Mouse (Mus musculus): ENCODE measurements around the gene Adam11.
A peak's percentile ranks its signal among the peaks of the same experiment; 100 is the strongest.
"Not testable (repeated sequence)": the region's sequence is repeated elsewhere in the genome, so short reads cannot be mapped to it uniquely, and the experiment has no call there.

Gene Adam11

DNA sequence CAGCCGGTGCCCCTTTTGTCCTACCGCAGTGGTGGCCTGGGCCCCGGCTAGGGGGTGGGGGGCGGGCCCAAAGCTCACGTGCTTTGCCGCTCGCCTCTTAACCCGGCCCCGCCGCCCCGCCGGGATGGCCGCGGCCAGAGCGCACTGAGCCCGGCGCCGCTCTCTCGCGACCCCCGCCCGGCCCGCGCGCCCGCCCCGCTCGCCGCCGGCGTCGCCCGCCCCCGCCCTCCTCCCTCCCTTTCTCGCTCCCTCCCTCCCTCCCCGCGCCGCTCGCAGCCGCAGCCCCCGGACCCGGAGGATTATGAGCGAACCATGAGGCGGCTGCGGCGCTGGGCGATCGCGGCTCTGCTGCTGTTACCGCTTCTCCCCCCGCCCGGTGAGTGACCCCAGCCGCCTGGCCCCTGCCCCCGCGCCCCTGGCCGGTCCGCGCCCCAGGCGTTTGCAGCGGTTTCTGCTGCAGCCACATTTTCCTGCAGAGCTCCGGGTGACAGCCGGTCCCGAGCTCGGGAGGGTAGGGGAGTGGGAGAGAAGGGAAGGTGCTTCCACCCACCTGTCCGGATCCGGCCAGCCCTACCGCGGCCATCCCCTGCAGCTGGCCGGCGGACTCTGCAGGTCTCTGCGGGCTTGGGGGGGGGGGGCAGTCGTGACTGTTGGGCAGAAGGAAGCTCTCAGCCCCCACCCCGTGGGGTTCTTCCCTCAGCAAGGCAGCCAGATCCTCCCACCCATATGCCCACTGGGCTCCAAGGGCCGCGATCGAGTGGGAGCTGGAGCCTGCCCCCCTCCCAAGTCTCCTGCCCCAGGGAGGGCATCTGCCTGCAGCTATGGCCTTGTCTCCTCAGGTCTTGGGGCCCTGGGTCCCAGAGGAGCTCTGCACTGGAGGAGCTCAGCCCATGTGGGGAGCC lies at the start of gene Adam11:
Gene Adam11, plus strand, starts transcription at position 131 of the 902 bp plus-strand sequence.
- DNase-seq: no peak

DNA sequence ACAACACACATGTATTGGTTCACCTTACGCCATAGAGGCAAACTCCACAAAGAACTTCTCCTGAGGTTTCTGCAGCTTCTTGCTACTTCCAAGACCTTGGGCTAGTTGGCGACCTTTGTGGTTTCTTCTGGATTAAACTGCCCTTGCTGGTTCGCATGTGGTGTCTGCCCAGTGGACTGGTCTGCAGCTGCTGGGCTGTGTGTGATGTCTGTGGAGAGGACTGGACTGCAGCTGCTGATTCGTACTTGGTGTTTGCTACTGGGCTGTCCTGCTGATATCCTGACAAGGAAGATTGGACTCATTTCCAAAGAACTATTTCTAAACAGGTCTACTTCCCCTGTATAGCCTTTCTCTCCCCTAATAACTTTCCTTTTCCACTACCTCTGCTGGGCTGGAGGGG lies 48.8 kb upstream of the Adam11 start:
- no peak for DNase-seq

DNA sequence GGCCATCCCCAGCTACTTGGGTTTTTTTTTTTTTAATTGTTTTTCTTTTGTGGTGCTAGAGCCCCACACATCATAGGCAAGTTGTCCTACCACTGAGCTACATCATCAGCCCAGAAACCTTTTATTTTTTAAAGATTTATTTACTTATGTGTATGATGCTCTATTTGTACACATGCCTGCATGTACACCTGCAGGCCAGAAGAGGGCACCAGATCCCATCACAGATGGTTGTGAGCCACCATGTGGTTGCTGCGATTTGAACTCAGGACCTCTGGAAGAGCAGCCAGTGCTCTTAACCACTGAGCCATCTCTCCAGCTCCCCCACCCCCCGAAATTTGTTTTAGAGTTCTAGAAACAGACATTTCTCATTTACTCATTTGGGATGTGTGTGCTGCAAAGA lies 46.7 kb upstream of the Adam11 start:
- DNase-seq: not testable (repeated sequence)

DNA sequence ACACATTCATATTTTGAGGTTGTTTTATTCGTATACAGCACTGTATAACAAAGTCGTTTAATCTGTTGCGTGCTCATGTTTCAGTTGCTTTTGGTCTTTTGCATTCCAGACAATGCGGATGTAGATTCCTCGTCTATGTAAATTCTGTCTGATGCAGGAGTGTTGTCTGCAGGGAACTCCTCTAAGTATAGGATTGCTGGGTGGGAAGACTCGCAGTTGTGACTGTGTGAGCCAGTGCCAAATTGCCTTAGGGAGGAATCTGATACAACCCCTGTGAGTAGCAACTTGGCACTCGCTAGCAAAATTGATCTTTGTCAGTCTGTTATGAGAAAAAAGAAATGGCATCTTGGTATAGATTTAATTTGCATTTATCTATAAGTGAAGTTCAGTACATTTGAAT lies 45.1 kb upstream of the Adam11 start:
- DNase-seq: no peak

DNA sequence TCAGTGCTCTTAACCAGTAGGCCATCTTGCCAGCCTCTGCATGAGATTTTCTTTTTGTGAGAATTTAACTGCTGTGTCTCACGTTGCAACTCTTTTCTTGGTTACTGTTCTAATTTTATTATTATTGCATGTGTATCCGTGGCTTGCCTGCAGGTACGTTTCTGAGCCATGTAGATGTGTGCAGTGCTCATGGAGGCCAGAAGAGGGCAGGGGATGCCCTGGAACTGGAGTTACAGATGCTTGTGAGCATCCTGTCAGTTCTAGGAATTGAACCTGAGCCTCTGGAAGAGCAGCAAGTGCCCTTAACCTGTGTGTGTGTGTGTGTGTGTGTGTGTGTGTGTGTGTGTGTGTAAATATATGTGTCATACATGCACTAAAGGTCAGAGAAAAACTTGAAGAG lies 35.7 kb upstream of the Adam11 start:
- peak in 1 of 2 experiments; percentile 25 for DNase-seq

DNA sequence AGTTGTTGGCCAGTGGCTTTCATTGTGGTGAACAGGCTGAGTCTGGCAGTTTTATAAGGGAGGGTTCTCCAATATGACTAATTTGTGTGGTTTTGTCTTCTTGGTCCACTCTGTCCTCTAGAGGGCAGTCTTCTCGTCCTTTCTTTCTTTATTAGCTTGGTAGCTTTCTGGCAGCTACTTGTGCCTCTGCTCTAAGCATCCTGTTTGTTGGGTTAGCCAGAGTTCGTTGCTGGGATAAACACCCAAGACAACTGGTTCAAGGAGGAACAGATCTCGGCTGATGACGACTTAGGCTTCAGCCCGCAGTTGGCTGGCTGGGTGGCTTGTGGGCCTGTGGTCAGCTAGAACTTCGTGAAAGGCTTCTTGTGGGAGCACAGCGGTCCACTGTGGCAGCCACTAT lies 32.6 kb upstream of the Adam11 start:
- DNase-seq: peak; percentile 41 to 50

DNA sequence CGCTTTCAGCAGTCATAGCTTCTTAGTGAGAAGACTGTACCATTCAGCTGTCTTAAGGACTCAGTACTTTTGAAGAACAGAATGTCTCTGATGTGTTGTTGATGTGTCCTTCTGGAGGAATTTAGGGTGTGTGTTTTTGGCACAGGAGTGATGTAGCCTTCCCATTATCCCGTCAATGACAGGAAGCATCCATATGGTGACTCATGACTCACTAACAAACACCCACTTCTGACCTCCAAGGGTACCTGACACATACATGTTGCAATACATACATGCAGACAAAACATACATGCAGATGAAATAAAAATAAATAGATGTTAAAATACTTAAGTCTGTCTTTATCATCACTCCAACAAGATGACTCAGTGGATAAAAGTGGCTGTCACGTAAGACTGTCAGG lies 31.4 kb upstream of the Adam11 start:
- DNase-seq: no peak

DNA sequence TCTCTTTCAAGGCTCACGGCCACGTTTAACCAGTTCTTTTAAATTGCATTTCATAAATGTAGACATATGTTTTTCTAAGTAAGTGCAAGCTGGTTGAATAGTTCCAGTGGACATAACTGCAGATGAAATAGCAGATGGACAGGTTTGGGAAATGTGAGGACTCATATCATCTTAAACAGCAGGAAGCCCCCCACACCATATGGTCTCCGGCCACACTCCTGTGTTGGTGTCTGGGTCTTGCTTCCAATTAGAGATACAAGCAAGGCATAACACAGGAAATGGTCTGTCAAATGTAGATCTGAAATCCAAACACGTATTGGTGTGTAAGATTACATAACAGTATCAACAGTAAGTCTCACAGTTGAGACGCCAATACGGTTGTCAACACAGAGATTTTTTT lies 29.9 kb upstream of the Adam11 start:
- no peak for DNase-seq

DNA sequence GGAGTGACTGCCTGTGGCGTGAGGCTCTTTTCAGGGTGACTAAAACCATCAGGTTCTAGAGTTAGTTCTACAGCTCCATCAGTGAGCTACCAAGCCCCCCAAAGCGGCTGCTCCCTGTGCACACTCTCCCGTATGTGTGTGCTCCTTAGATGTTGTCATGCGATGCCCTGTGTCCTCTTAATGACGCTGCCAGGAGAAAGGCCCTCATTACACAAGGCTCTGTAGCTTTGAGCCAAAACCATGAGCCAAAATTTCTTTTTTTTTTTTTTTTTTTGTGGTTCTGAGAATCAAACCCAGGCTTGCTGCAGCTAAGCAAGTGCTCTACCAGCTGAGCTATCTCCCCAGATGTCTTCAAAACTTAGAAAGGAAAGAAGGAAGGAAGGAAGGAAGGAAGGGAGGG lies 28.1 kb upstream of the Adam11 start:
- DNase-seq: no peak

DNA sequence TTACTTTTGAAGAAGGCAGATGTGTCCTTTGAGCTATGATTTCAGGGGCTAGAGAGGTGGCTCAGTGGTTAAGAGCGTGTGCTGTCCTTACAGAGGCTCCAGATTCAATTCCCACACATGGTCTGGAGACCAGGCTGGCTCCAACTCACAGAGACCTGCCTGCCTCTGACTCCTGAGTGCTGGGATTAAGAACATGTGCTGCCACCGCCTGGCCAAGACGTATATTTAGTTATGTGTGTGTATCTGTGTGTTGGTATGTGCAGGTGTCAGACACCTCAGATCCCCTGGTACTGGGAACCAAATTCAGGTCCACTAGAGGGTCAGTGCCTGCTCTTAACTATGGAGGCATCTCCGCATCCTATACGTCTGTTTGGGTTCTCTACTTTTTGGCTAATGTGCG lies 26.3 kb upstream of the Adam11 start:
- DNase-seq: no peak

DNA sequence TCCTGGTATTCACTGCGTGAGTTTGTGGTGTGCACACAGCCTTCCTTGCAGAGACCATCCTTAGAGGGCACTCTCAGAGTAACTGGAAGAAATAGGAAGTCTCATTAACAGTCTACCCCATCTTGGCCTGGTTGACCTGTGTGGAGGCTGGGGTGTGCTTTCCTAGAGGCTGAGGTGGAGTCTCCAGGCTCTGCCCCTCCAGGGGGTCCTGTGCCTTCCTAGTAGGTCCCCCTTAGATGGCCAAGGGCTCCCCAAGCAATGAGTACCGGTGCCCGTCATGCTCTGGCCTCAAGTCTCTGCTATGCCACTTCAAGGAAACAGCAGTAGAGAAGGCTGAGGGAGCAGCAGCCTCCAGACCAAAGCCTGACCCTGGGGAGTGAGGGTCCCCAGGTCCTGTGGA lies 23.2 kb upstream of the Adam11 start:
- DNase-seq: peak in 1 of 2 experiments; percentile 21

DNA sequence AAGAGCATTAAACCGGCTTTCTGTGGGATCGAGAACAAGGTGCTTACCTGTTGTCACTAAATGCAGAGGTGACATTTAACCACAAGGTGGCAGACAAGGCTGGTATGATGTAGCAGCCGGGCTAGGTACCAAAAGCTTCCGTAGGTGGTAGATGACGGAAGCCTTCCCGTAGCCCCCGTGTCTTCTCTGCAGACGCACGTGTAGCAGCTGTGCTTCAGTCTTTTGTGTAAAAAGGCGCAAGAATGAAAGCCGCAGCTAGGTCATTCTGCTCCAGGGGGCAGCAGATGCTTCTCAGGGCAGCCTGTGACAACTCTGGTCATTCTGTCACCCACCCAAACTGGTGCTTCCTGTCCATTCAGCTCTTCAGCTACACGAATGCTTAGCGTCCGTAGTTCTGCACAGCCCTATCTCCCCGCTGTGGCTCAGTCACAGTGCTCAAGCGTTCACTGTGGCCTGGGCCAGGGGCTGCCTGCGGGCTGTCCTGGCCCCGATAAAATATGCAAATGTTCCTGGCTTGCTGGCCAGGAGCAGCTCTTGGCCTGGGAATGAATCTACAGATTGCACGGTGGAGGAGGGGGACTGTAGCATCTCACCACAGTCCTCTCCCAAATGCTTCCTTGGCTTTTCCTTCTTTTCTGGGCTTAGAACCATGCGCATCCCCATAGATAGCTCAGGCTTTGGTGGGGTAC lies 21.8 kb upstream of the Adam11 start:
- peak; percentile 60 to 70 for DNase-seq

DNA sequence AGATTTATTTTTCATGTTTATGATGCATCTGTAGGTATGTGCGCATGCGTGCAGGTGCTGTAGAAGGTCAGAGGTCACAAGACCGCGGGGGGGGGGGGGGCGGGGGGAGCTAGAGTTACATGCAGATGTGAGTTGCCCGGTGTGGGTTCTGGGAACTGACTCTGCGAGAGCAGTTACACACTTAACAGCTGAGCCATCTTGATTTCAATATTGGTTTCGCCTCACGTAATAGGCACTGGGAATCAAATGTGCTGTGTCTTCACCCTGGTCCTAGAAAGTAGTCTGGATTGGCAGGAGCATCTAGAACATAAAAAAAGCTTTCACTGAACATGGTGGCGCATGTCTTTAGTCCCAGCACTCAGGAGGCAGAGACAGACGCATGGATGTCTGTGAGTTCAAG lies 20.6 kb upstream of the Adam11 start:
- peak in 1 of 2 experiments; percentile 26 for DNase-seq

DNA sequence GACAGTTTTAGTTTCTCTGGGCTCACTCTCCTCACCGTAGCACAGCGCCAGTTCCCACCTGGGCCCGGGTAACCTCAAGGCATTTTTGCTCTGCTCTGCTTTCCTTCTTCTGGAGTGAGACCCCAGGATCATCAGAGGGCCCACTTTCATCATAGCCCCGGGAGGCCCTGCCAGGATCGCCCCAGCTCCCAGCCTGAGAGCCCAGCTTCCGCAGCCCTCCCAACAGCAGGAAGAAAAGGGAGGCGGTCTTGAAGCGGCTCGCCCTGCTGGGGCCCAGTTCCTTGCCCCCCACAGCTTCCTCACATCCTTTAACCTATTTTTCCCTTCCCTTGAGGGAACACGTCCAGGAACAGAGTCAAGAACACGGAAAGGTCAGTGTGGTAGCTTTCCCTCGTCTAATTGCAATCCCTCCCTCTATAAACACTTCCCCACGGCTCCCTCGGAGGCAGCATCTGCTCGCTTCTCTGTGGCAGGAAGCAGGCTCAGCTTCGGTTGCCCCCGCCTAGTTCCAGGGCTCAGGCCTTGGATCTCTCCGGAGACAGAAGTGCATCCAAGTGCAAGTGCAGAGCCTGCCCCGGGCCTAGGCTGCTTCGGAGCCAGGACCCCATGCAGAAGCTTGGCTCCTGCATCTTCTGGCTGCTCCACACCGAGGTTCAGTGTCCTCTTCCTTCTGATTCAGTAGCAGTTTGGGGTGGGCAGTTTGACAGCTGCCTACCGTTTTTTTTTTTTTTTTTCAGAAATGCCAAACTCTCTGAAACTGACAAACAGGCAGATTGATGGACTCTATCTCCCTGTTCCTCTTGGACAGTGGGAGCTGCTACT lies 19.9 kb upstream of the Adam11 start:
- peak; percentile 43 to 60 for DNase-seq

DNA sequence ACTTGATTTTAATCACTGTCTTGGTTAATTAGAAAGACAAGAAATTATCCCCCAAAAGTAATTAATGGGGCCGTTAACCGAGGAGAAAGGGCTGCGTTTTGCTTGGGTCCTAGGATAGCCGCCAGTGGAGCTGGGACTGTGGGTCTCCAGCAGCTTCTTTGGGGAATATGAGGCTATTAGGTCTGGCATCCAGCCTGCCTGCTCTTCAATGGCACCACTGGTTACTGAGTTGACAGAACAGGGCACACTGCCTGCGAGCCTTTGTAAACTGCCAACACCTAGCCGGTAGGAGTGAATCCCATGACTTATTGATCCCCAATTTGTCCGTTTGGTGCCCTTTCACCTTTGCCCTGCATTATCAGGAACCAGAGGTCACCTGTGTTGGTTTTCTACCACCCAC lies 19.2 kb upstream of the Adam11 start:
- peak in 1 of 2 experiments; percentile 17 for DNase-seq

DNA sequence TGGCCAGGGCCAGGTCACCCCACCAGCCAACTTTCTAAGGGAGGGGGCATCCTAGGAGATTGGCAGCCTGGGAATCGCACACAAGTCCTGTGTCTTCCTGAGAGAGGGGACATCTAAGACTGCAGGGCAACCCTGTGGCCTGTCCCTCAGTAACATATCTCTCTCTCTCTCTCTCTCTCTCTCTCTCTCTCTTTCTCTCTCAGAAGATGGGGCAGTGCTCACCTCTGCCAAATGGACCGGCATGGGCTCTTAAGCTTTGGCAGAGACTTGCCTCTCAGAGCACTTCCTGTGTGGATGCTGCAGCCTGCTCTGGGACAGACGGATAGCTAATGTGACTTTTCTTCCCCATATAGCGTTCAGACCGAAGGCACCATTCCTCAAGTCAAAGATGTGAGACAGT lies 18.4 kb upstream of the Adam11 start:
- peak in 1 of 2 experiments; percentile 9 for DNase-seq

DNA sequence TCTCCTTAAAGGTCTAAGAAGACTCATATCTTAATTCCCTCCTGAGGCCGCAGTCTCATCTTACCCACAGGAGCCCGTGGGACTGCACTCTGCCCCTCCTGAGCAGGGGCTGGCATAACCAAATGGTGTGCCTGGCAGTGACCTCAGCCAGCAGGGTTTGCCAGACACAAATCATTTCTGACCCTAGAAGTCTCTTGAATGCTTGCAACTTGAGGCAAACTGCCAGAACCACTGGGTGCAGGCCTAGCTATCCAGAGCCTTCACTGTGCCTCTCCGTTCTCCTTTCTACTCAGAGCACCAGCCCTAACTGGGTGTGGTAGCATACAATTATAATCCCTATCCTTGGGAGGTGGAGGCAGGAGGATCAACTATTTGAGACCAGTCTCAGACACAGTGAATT lies 16.5 kb upstream of the Adam11 start:
- peak in 1 of 2 experiments; percentile 28 for DNase-seq

DNA sequence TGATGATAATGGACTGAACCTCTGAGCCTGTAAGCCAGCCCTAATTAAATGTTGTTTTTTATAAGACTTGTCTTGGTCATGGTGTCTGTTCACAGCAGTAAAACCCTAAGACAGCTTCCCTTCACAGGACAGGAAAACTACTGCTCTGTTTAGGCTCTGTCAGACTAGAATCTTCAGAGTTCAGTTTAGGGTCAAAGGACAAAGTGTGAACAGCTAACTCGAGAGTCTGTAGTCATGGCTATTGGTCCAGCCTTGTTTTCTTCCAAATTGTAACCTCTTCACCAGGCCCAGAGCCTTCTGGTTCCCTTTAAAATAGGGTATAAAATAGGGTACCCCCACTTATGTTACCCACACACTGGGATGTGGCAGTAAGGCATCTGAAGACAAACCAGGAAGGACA lies 13.4 kb upstream of the Adam11 start:
- DNase-seq: no peak

DNA sequence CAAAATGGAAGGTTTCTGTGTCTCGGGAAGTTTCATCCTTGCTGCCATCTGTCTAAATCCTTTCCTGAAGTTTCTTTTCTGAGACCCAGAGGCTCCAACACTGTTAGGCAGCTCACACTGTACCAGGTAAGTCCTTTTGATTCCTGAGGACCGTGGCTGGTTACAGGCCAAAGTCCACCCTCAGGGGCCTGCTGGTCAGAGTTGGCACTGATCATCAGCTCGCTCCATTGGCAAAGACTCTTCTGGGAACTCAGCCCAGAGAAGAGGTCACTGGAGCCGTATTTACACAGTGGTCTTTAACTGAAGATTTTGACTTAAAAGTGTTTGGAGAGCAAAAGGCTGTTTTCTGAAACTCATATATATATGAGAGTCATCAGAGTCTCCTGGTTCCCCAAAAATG lies 12.9 kb upstream of the Adam11 start:
- DNase-seq: peak; percentile 80 to 91

DNA sequence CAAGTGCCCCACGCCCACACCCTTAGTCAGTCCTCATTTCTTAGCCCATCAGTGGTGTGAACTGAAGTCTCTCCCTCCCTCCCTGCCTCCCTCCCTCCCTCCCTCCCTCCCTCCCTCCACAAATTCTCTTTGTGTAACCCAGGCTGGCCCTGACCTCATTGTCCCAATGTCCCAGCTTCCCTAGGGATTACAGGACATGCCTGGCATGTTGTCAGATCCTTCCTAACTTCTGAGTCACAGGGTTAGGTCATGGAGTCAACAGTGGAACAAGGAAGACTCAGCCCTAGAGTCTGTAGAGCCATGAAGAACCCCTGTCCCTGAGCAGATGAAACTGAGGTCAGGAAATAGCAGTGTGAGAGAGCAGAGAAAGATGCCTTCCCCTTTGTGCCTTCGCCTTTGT lies 11.5 kb upstream of the Adam11 start:
- no peak for DNase-seq

DNA sequence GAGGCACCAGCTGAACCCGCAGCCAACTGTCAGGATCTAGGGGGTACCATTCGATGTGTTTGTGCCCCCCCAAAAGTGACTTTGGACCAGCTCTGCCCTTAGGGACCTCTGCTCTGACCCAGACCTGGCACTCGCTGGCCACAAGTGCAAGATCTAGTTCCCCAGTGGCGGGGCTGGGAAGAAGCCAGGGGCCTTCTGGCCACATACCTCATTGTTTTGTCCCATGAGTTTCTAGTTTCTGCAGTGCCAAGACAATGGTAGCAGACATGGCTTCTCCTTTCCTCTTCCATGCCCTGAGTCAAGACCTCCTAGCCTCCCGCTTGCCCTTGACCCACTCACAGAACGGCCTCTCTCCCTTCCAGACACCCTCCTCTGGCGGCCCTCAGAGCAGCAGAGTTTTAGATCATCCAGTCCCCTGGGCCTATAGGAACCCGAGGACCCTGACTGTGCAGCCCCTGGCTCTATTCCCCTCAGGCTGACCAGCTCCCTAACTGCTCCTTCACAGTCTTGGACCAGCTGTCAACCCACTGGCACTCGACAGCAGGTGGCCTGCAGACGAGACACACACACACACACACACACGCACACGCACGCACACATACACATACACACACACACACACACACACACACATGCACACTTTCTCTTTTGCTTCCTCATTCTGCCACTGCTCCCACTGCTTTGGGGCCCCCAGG lies 8.2 kb upstream of the Adam11 start:
- peak in 1 of 2 experiments; percentile 39 for DNase-seq

DNA sequence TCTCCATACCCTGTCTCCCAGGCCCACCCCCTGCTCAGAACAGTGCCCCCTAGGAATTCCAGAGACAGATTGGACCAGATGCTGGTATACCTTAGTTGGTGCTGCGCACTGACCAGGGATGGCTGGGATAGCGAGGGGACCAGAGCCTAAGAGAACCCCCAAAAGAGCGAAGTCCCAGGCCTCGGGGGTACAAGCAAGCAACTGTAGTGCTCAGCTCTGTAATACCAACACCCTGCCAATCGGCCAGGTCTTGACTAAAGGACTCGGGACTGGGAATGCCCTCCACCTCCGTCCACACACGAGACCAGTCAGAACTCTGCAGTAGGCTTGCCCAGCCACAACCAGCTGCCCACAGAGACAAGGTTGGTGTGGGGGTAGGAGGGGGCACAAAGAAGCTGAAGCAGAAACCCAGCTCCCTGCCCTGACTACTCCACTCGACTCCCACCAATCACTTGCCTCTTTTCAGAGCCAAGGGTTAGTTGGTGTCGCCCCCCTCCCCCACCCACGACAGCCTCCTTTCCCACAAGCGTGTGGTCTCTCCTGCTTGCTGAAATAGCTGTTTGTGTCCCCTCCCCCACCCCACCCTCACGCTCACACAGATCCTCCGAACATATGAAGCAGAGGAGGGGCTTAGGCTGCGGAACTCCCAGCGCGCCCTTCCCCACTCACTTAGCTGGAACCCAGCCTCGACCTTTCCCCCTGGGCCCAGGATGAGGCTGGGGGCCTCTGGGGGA lies 7.5 kb upstream of the Adam11 start:
- peak in 1 of 2 experiments; percentile 29 for DNase-seq
